Mouse (Mus musculus) left cerebral cortex, adult 18-20 months (tissue): Measurements from ENCODE around the gene Srp14. TPM values are rescaled to one million over a fixed set of nuclear protein-coding genes. Genes with fewer than 3 reads are reported as not detected.
A peak's percentile ranks its signal among the peaks of the same experiment; 100 is the strongest.

Experiments used
- DNase-seq, 2 experiments: peaks; one replicate each; pipeline ENCODE4 v3.0.0; 2021 to 2022; ENCODE audit warnings: low spot score in 2 of 2, mixed read lengths in 1 of 2
- long read RNA-seq, 2 experiments: library from polyadenylated mRNA; stranded (forward); transcript quantifications; one replicate each; pipeline ENCODE4 v2.0.0; 2021
- total RNA-seq, 2 experiments: library from RNA; stranded (reverse); gene quantifications; 2 replicates each; pipeline ENCODE4 v1.2.3; 2021

Srp14 gene
- 100 to 1,000 TPM; 160 to 170 TPM for total RNA-seq
- long read RNA-seq, experiment 1, transcript Srp14-201 (5 exons, 798 nt): major isoform, 111 of 128 reads
- long read RNA-seq, experiment 1, partial matches to known transcripts: 12 of 128 reads
- long read RNA-seq, experiment 1, other reads (novel, unspliced or antisense): 4 of 128 reads
- long read RNA-seq, experiment 2, transcript Srp14-201 (5 exons, 798 nt): major isoform, 113 of 136 reads
- long read RNA-seq, experiment 2, partial matches to known transcripts: 21 of 136 reads
- long read RNA-seq, experiment 2, other reads (novel, unspliced or antisense): 2 of 136 reads

DNA sequence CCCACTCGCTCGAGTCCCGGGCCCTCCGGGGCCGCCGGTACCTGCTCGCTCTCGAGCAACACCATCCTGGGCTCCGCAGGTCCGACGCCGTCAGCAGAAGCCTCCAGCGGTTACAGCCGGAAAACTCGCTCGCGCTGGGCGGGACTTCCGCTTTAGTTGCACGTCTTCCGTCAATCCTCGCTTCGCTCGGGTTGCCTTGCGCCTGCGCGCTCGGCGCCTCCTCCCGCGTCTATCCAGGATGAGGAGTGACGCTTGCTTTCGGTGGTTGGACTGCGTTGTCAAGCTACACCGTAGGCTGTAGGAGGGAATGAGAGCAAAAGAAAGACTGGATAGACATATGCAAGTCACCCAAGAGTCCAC lies at the start of gene Srp14:
Srp14 (minus strand) TSS at position 162 of the 360 bp plus-strand sequence.
- DNase-seq: peak; percentile 92 to 94

DNA sequence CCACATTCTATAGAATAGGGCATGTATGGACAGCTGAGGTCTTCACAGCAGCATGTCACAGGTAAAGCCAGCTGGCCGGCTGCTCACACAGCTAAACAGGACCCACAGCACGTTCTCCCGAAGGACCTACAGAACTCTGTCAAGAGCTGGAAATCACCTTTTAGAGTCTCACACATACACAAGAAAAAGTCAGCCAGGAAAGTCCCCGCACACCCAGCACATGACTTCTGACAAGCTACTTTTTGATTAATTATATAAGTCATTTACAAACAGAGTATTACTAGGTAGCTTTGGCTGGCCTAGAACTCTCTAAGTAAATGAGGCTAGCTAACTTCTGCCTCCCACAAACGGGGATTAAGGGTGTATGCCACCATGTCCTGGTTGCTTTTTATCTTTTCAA lies 47.0 kb upstream of the Srp14 start:
- DNase-seq: no peak

DNA sequence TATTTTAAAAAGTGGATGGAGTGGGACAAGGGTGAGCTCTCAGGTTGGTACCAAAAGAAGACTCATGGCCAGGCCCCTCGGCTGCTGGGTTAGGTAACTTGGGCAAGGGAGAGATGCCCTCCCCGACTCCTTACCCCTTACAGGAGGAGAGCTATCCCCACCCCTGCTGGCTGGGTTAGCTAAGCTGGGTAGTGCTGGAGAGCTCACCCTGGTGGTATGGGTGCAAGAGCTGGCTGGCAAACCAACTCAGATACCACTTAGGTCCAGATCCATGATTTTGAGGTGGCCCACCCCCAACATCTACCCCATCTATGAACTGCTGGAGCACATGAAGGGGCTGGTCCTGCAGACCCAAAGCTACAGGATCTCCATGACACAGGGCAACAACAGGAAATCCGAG lies 45.3 kb upstream of the Srp14 start:
- DNase-seq: no peak

DNA sequence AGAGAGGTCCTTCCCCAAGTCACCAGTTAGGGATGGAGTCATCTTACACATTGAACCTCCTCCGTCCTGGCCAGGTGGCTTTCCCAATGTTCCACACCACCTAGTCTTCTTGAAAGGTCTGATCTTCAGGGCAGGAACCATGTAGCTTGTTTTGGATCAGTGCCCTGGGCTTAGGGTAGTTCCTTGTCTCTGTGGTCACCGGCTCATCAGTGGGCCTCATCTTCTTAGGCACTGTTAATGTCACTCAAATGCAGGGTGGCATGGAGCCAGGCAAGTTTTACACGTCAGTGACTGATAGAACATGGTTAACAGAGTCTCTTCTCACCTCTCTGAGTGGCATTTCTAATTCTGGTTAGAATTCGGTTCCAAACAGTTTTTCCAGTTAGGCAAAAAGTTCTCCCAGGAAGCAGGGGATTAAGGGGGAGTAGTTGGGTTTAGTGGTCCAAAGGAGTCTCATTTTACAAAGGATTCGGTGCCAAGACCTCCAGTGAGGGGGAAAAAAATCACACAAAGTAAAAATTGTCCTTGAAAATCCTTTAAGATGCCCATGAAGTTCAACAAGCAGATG lies 43.7 kb upstream of the Srp14 start:
- no peak for DNase-seq

GRCm38 (mm10) chr2:118522265-118522664 lies 42.8 kb upstream of the Srp14 start:
- no peak for DNase-seq

DNA sequence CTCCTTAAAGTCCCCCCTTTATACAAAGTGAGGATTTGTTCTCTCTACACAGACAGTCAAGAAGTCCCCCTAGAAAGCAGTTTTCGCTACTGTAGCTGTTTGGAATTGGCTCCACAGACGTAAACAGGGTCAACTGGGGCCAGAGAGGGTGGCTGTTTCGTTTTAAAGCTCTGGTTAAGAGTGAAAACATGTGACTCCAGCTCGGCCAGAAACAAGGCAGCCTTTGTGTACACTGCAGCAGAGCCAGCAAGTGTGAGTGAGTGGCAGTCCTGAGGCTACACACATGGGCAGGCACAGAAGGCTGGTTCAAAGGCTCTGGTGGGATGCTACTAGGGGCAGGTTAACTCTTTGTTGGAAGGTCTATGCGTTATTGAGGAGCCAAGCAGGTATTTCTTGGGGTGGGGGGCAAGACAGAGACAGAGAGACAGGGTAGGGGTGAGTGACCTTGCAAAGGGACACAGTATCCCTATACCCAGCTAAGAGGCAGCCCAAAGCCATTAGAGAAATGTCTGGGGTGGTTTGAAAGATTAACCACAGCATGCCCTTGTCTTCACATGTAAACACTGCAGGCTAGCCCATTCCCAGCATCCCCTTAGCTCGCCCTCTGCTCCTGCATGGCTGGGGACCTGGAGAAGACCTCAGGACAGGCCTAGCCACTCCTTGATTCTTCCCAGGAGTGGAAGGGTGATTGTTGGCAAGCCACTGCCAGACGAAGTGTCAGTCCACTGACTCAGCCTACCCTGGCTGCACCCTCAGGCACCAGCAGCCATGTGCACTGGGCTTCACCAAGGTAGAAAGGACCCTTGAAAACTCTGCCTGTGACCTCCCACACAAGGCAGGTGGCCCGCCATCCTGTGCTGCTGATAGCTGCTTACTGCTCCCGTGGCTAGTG lies 40.8 kb upstream of the Srp14 start:
- DNase-seq: peak in 1 of 2 experiments; percentile 20

DNA sequence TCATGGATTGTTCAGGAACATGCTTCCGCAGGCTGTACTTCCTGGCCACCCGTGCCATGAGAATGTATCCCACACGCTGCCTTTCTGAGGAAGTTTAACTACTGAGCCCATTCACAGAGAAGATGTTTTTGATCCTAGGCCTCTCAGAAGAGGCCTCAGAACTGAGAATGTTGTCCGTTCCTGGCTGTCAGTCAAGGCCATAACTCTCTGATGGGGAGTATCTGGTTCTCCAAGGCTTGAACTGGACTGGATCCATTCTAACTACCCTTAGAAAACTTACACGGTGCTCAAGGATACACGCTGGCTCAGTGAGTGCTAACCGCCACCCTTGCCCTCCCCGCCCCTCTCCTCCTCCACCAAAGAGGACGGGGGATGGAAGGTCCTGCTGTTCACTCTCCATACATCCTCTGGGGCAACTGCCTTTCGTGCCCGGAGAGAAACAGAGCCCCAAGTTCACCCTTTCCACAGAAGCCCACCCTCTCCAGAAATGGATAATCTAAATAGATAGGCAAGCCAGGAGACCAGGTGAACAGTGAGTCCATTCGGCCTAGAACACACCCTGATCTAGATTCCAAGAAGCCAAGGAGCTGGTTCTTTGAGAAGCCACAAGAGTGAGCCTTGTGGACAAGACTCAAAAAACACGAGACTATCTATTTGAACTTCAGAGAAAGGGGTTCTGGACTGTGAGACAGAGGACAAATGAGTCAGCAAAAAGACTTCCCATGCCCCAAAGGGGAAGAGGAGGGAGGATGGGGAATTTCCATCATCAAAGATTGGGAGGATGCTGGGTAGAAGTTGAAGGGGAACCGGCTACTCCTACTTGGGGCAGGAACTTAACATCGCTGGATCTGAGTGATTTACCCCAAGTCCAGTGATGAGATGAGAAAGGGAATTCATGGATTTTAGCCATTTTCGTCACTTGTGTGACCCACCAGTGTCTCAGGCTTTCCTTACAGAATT lies 33.2 kb upstream of the Srp14 start:
- DNase-seq: no peak

DNA sequence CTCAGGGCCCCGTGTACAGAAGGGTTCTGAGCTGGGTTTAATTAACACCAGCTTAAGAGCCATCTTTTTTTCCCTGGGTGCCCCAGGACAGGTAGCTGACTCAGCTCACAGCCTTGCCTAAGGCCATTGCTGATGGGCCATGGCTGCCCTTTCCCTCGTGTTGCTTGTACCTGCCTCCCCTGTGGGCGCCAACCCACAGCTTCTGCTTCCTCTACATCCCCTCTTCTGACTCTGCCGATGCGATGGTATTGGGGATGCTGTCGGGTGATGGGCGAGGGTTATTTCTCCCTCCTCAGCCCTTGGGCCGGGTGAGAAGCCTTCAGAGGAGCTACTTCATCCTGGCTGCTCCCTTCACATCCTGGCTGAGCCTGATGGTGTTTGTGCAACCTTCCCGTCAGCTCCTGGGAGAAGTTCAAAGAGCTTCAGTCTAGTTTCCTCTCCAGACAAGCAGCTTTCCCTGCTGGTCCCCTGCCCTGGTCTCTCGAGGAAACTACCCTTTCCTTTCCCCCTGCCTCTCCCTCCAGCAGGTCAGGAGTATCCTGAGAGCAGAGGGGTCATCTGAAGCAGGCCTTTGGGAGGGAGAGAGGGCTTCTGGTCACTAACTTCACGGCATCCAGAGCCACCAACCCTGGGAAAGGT lies 32.4 kb upstream of the Srp14 start:
- no peak for DNase-seq

GRCm38 (mm10) chr2:118510447-118511310 lies 31.2 kb upstream of the Srp14 start:
- DNase-seq: peak; percentile 75 to 79

GRCm38 (mm10) chr2:118509688-118510446 lies 30.4 kb upstream of the Srp14 start:
- DNase-seq: no peak

- DNase-seq: no peak
Measured at GRCm38 (mm10) chr2:118507126-118507525, 27.6 kb upstream of the Srp14 start.

- no peak for DNase-seq
Measured at GRCm38 (mm10) chr2:118500191-118500590, 20.7 kb upstream of the Srp14 start.

GRCm38 (mm10) chr2:118499135-118499961 lies 19.8 kb upstream of the Srp14 start:
- DNase-seq: no peak

GRCm38 (mm10) chr2:118498476-118498875 lies 19.0 kb upstream of the Srp14 start:
- no peak for DNase-seq

DNA sequence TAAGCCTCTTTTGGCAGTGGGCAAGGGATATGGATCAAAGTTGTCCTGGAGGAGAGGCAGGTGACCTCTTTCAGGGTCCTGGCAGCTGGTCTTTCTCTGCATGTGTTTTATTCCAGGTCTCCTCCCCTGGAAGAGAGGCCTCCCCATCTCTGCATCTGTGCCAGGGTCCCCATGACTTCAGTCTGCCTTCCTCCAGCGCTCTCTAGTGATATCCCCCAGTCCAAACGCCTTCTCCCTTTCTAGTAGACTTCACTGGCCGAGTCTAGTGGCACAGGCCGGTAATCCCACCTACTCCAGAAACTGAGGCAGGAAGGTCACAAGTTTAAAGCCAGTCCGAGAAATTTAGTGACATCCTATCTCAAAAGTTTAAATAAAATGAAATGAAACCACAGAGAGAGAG lies 18.4 kb upstream of the Srp14 start:
- no peak for DNase-seq

DNA sequence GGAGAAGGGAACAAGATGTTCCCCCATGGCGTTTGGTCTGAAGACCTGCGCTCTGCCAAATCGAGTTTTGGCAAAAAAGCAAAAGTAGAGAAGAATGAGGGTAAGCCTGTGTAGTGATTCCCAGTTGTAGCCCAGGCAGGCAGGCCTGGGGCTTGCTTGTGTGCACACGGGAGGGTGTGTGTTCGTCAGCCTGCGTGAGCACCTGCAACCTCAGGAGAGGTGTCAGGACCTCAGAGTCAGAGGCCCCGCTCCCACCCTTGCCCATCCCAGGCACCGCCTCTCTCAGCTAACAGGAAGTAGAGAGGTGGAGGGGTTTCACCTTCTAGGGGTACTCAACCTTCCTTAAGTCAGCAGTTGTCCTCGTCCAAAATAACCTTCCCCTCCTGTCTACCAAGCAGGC lies 15.5 kb upstream of the Srp14 start:
- no peak for DNase-seq

DNA sequence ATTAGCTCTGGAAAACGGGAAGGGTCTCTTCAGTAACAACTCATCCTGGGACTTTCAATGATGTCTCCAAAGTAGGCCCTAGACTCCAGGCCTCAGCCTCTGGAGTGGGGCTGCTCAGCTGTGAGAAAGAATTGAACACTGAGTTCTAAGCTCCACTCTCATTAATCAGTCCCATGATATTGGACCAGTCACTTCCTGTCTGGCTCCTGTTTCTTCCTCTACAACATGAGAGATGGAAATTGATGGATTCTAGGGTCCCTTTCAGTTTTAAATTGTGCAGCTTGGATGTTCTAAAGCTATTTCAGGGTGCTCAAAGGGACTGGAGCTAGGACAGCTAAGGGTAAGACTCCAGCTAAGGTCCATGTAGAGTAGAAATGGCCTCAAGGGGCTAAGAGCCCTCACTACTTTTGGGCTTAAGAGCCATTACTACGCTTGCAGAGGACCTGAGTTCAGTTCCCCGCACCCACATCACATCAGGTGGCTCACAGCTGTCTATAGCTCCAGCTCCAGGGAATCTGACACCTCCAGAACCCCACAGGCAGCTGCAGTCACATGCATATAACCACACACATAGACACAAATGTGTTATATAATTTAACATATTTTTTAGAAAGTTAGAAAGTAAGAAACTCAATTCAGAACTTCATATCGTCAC lies 12.4 kb upstream of the Srp14 start:
- no peak for DNase-seq
